Mouse (Mus musculus) gastrocnemius, adult 18-20 months (tissue): Measurements from ENCODE around the gene Pigg. TPM values are rescaled to one million over a fixed set of nuclear protein-coding genes. Genes with fewer than 3 reads are reported as not detected.

Source experiments
- total RNA-seq, 2 experiments: library from RNA; stranded (reverse); gene quantifications; 2 replicates each; pipeline ENCODE4 v1.2.3; 2021

Gene Pigg
- total RNA-seq, 2 experiments from 2014 or later, result 4.2 to 4.5 TPM

Other genes with a start within 250 kb of the Pigg start
- gene Mtf2, start 246.9 kb upstream of the Pigg start, total RNA-seq, result 10 to 100 TPM; 11.7 to 13.0 TPM
- 10 to 100 TPM; 25.3 to 25.6 TPM for gene Tmed5, start 180.0 kb upstream of the Pigg start, total RNA-seq
- gene Ccdc18, start 179.7 kb upstream of the Pigg start, total RNA-seq, result under 1 TPM in 1 of 2 experiments, not detected in 1; 0.17 TPM
- gene Dr1, start 43.7 kb upstream of the Pigg start, total RNA-seq, result 10 to 100 TPM; 16.3 to 17.4 TPM
- under 1 TPM; 0.32 to 0.36 TPM for gene Gm42517, start 55.3 kb downstream of the Pigg start, total RNA-seq
- not detected for gene Pde6b, start 75.8 kb downstream of the Pigg start, total RNA-seq
- 100 to 1,000 TPM; 765 to 857 TPM for gene Atp5k, start 121.8 kb downstream of the Pigg start, total RNA-seq
- 1 to 10 TPM in 1 of 2 experiments, under 1 TPM in 1; 0.84 to 1.7 TPM for gene Mfsd7a, start 136.3 kb downstream of the Pigg start, total RNA-seq
- gene Pcgf3, start 148.6 kb downstream of the Pigg start, total RNA-seq, result 10 to 100 TPM; 33.8 to 35.9 TPM
- gene Cplx1, start 237.4 kb downstream of the Pigg start, total RNA-seq, result under 1 TPM; 0.21 to 0.41 TPM